Mouse (Mus musculus) stomach, embryonic 16.5 days (tissue): Measurements from ENCODE around the gene Slc12a8. TPM values are rescaled to one million over a fixed set of nuclear protein-coding genes. Genes with fewer than 3 reads are reported as not detected.

Experiments used
- ATAC-seq: fragments of 200-750 bp; cut with Nextera tagmentation; 2 replicates; pipeline ENCODE4 v1.8.0; 2017; ENCODE audit warnings: moderate number of reproducible peaks, moderate TSS enrichment; ENCODE audit not compliant: insufficient read depth, low FRiP score
- H3K27ac ChIP-seq: fragments of 300-500 bp; sonication (generic); 2 replicates; pipeline ENCODE4 v1.5.1; 2014; ENCODE audit warnings: low read length
- H3K27me3 ChIP-seq: fragments of 300-500 bp; sonication (generic); 2 replicates; pipeline ENCODE4 v1.6.1; 2014; ENCODE audit warnings: low read length, control low read depth, mixed read lengths; ENCODE audit not compliant: control insufficient read depth, insufficient read depth
- H3K36me3 ChIP-seq: fragments of 300-500 bp; sonication (generic); 2 replicates; pipeline ENCODE4 v1.6.1; 2014; ENCODE audit warnings: low read length; ENCODE audit not compliant: control insufficient read depth, insufficient read depth
- H3K4me1 ChIP-seq: fragments of 300-500 bp; sonication (generic); 2 replicates; pipeline ENCODE4 v1.6.1; 2014; ENCODE audit warnings: low read length, control low read depth, mixed read lengths; ENCODE audit not compliant: control insufficient read depth, insufficient read depth
- H3K4me2 ChIP-seq: fragments of 300-500 bp; sonication (generic); 2 replicates; pipeline ENCODE4 v1.6.1; 2014; ENCODE audit warnings: low read depth, low read length, mixed read lengths
- H3K4me3 ChIP-seq: fragments of 300-500 bp; sonication (generic); replicated peaks from 2 replicates; pipeline ENCODE4 v1.5.1; 2014; ENCODE audit warnings: mild to moderate bottlenecking, low read length
- H3K9ac ChIP-seq: fragments of 300-500 bp; sonication (generic); 2 replicates; pipeline ENCODE4 v1.6.1; 2014; ENCODE audit warnings: low read length
- H3K9me3 ChIP-seq: fragments of 300-500 bp; sonication (generic); replicated peaks from 2 replicates; pipeline ENCODE4 v1.6.1; 2016; ENCODE audit warnings: low read length, control low read depth; ENCODE audit not compliant: control insufficient read depth
- WGBS: fragments of 180-500 bp; shearing (Covaris S2); extraction: QIAGEN DNeasy Blood & Tissue Kit; methylation state at CpG from one replicate; pipeline ENCODE4 v1.1.7; 2014; 5-methylcytosine and 5-hydroxymethylcytosine counted together
- polyA plus RNA-seq: library from polyadenylated mRNA; unstranded; fragments of >200 nt; fragmentation: Nextera tagmentation; extraction: Ambion mirVana; gene quantifications from 2 replicates; pipeline ENCODE4 v1.2.1, GENCODE M21; 2015

Slc12a8 gene
- polyA plus RNA-seq, 1 experiment from 2014 or later: 4.2 TPM

DNA sequence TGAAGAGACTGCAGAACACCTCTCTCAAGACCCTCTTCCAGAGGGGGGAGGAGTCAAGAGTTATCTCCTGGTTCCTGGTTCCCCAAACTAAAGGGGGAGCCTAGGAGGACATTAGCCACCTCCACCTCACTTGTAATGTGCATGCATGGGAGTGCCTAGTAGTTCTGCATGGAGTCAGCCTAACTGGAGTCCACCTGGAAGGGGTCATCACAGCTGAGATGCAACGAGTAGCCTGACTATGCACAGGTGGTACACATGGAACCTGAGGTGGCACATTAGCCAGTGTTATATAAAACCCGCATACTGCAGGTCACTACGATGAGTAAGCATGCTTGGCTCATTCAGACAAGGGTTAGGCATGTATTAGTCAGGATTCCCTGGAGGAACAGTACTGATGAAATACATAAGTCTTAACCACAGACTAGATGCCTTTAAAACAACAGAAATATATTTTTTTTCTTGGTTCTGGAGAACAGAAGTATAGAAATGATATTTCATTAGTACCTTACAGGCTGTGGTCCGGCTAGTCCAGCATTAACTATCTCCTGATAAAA is 149.9 kb downstream of the Slc12a8 start:
- Histone ChIP-seq H3K4me3 (no peak overlapping the region), H3K36me3 (no peaks in the 10 kb centered on the region), H3K4me1 (peaks cover 6% of the 10 kb centered on the region), H3K27ac (no peak overlapping the region), H3K9me3 (no peaks in the 10 kb centered on the region), H3K27me3 (no peaks in the 10 kb centered on the region), H3K9ac (no peak overlapping the region), H3K4me2 (no peak overlapping the region)
- ATAC-seq: no peak
- WGBS: 89% methylated on average over 4 of the region's 4 CpGs

DNA sequence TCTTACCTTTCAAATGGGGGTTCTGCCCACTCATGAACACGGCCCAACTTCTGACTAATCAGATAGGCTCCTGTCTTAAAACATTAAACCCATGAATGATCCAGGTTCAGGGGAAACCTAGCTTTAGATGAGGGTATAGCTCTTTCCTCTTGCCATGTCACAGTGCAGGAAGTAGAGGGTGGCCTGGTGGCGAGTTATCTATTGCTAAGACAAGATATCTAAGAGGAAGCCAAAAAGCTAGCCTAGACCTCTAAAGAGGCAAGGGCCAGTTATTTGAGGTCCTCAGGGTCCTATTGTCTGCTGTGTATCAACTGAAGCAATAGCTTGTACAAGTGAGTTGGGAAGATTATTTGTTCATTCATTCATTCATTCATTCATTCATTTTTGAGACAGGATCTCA is 151.3 kb downstream of the Slc12a8 start:
- H3K4me1 ChIP-seq: peaks cover 6% of the 10 kb centered on the region
- no peak overlapping the region for H3K27ac ChIP-seq
- no peak overlapping the region for H3K4me3 ChIP-seq
- H3K9me3 ChIP-seq: no peaks in the 10 kb centered on the region
- ATAC-seq: no peak
- no peaks in the 10 kb centered on the region for H3K36me3 ChIP-seq
- H3K4me2 ChIP-seq: no peak overlapping the region
- WGBS: 87% methylated on average over 2 of the region's 2 CpGs
- no peak overlapping the region for H3K9ac ChIP-seq
- no peaks in the 10 kb centered on the region for H3K27me3 ChIP-seq

DNA sequence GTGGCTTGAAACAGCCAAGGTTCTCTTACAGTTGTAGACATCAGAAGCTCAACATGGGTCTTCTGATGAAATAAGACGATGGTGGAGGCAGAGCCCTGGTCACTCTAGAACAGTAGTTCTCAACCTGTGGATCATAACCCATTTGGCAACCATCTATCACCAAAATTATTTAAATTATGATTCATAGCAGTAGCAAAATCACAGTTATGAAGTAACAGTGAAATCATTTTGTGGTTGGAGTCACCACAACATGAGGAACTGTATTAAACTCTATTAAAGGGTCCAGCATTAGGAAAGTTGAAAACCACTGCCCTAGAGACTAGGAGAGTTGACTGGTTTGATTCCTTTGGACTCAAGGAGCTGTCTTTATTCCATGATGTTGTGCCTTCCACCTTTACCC is 151.9 kb downstream of the Slc12a8 start:
- no peak overlapping the region for H3K27ac ChIP-seq
- no peak overlapping the region for H3K4me2 ChIP-seq
- H3K36me3 ChIP-seq: no peaks in the 10 kb centered on the region
- no peaks in the 10 kb centered on the region for H3K27me3 ChIP-seq
- no peaks in the 10 kb centered on the region for H3K9me3 ChIP-seq
- no peak overlapping the region for H3K4me3 ChIP-seq
- 89% methylated on average over 1 of the region's 1 CpGs for WGBS
- peaks cover 6% of the 10 kb centered on the region for H3K4me1 ChIP-seq
- ATAC-seq: no peak
- no peak overlapping the region for H3K9ac ChIP-seq

DNA sequence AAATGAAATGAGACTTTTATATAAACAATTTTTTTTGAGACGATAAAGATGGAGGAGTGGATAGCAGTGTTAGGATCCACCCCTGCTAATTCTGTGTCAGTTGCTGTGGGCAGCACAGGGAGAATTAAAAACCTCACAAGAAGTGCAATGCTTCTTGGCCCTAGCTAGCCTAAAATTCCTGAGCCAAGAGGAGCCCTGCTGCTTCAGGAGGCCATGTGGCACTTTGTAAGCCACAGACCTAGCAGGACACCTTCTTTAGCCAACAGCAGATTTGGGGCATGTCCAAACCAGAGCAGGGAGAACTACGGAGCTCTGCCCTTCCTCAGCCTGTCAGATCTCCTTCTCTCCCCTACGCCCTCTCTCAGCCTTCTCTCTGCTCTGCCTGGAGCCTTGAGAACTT is 153.2 kb downstream of the Slc12a8 start:
- Histone ChIP-seq H3K9me3 (no peaks in the 10 kb centered on the region), H3K4me3 (no peak overlapping the region), H3K9ac (peak overlapping the region; percentile 26; the same call in 1 of the 2 replicates), H3K4me2 (no peak overlapping the region), H3K27me3 (no peaks in the 10 kb centered on the region), H3K36me3 (no peaks in the 10 kb centered on the region), H3K4me1 (peaks cover 6% of the 10 kb centered on the region), H3K27ac (peak overlapping the region; percentile 85)
- ATAC-seq: 0 out of 2 replicates have a peak, but pooled peaks have one; percentile 33
- WGBS: 49% methylated on average over 3 of the region's 3 CpGs

DNA sequence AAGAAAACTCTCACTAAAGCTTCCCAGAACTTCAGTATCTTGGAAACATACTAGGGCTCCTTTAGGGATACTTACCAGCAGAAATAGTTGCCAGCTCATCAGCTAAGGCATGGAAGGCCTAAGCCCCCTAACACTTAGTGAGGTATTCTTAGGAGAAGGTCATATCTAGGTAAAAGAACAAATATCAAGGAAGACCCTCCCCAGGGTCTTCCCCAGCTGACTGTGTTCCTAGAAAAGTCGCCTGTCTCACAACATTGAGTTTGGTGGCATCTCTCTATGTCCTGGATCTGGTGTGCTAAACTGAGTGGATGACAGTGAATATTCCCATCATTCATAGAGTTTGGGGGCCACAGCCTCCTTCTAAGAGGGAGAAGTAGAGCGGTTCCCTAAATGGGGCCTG is 153.8 kb downstream of the Slc12a8 start:
- Histone ChIP-seq H3K9ac (peak overlapping the region; percentile 26; the same call in 1 of the 2 replicates), H3K4me3 (no peak overlapping the region), H3K4me1 (peaks cover 6% of the 10 kb centered on the region), H3K4me2 (no peak overlapping the region), H3K27me3 (no peaks in the 10 kb centered on the region), H3K36me3 (no peaks in the 10 kb centered on the region), H3K27ac (peak overlapping the region; percentile 85), H3K9me3 (no peaks in the 10 kb centered on the region)
- 84% methylated on average over 2 of the region's 2 CpGs for WGBS
- no peak for ATAC-seq

DNA sequence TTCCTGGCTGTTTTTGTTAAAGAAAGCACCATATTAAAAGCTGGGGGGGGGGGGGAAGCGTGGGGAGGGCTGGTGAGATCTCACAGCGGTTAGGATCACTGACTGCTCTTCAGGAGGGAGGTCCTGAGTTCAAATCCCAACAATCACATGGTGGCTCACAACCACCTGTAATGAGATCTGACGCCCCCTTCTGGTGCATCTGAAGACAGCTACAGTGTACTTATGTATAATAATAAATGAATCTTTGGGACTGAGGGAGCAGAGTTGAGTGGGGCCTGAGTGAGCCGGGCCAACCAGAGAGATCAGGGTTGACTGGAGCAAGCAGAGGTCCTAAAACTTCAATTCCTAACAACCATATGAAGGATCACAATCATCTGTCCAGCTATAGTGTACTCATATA is 155.1 kb downstream of the Slc12a8 start:
- peaks cover 13% of the 10 kb centered on the region for H3K4me1 ChIP-seq
- no peak for ATAC-seq
- no peaks in the 10 kb centered on the region for H3K9me3 ChIP-seq
- H3K4me3 ChIP-seq: no peak overlapping the region
- H3K36me3 ChIP-seq: no peaks in the 10 kb centered on the region
- 90% methylated on average over 4 of the region's 4 CpGs for WGBS
- H3K4me2 ChIP-seq: no peak overlapping the region
- no peak overlapping the region for H3K27ac ChIP-seq
- H3K9ac ChIP-seq: no peak overlapping the region
- no peaks in the 10 kb centered on the region for H3K27me3 ChIP-seq

DNA sequence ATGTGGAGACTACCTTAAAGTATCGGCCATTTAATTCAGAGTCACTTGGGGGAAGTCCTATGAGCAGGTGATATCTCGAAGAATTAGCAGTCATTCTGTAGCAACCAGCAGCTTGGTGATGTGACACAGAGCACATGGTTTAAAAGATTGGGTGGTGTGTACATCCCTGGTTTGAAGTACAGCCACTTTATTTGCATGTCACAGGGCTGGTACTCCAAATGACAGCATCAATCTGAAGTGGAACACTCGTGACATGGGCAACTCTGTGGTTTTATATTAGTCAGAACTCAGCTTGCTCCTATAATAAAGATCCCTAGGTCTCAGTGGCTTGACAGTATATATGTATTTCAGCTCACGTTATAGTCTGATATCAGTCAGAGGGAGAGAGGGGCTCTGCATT is 155.5 kb downstream of the Slc12a8 start:
- H3K36me3 ChIP-seq: no peaks in the 10 kb centered on the region

DNA sequence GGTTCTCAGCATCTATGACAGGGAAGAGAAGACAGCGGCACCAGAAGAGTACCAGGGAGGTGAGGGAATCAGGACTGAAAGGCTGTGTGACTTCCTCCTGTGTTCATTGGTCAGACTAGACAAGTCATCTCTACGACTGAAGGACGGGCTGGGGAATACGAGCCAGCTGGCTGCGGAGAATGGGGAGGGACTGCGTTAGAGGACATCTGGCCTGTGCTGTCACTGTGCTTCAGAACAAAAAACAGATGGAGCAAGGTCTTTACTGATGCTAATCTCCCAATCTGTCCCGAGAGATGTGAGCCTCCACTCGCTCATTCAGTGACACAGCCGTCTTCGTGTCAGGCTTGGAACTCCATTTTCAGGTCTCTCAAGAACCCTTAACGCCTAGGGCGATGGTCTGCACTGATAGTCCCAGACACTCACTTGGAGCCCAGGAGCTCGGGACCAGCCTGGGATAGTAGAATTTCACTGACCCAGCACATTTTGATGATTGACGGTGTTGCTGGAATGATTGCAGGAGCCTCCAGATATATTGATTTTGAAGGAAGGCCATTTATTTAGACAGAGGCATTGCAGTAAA is 156.5 kb downstream of the Slc12a8 start:
- Histone ChIP-seq H3K36me3 (no peaks in the 10 kb centered on the region), H3K9me3 (no peaks in the 10 kb centered on the region), H3K4me1 (peaks cover 13% of the 10 kb centered on the region), H3K27me3 (no peaks in the 10 kb centered on the region), H3K4me3 (no peak overlapping the region), H3K9ac (no peak overlapping the region), H3K27ac (no peak overlapping the region), H3K4me2 (no peak overlapping the region)
- 48% methylated on average over 14 of the region's 14 CpGs for WGBS
- ATAC-seq: peak; percentile 74; the same call in 1 of the 2 replicates

More for the DNA sequence above, 155.5 kb downstream of the Slc12a8 start:
- Histone ChIP-seq H3K4me1 (peaks cover 13% of the 10 kb centered on the region), H3K27me3 (no peaks in the 10 kb centered on the region), H3K9ac (no peak overlapping the region), H3K4me2 (no peak overlapping the region), H3K27ac (no peak overlapping the region), H3K4me3 (no peak overlapping the region), H3K9me3 (no peaks in the 10 kb centered on the region)
- 90% methylated on average over 4 of the region's 4 CpGs for whole genome bisulfite sequencing
- no peak for ATAC-seq

DNA sequence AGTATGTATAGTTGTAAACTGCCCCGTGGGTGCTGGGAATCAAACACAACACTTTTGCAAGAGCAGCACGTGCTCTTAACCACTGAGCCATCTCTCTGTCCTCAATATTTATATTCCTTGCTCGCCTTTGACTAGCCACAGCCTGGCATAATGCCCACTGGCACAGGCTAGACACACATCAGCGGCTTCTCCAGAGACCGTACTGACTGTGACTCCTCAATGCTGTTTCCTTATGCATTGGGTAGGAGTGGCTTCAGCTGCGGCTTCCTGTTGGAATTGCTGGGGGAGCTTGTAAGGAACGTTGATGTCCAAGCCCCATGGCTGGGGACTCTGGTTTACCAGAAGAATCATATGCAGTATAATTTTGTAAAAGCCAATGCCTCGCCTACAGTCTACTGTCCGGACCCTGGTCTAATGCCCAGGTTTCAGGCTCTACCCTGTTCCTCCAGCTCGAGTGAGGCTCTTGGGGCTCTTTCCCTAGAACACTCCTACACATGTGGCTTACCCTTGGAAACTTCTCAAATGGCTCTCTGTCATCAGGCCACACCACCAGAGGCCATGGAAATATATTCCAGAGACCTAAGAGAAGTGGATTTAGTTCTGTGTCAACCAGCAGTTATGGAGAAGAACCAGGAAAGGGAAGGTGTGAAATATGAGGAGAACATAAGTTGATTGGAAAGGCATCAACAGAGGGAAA is 158.2 kb downstream of the Slc12a8 start:
- no peaks in the 10 kb centered on the region for H3K27me3 ChIP-seq
- WGBS: 85% methylated on average over 10 of the region's 10 CpGs
- no peak overlapping the region for H3K4me3 ChIP-seq
- H3K4me2 ChIP-seq: no peak overlapping the region
- no peak for ATAC-seq
- peaks cover 12% of the 10 kb centered on the region for H3K4me1 ChIP-seq
- no peaks in the 10 kb centered on the region for H3K36me3 ChIP-seq
- no peak overlapping the region for H3K9ac ChIP-seq
- 0 out of 2 replicates have a peak overlapping the region, but pooled peaks have one; percentile 7 for H3K27ac ChIP-seq
- H3K9me3 ChIP-seq: no peaks in the 10 kb centered on the region
